Mouse (Mus musculus): ENCODE data around the gene Ttll1. TPM values are rescaled to one million over a fixed set of nuclear protein-coding genes. Genes with fewer than 3 reads are reported as not detected.

Ttll1 gene
- polyA plus RNA-seq, 1 experiment from 2014 or later = 21.8 TPM

GRCm38 (mm10) chr15:83450007-83450406 is 60.7 kb downstream of the Ttll1 start:
- Histone ChIP-seq H3K9me3 (no peaks in the 10 kb centered on the region), H3K27ac (no peak overlapping the region), H3K4me3 (no peak overlapping the region), H3K4me2 (no peak overlapping the region), H3K4me1 (peaks cover 45% of the 10 kb centered on the region), H3K9ac (no peak overlapping the region), H3K27me3 (no peaks in the 10 kb centered on the region), H3K36me3 (no peaks in the 10 kb centered on the region)
- WGBS = 92% methylated on average over 2 of the region's 2 CpGs
- ATAC-seq (ENCODE audit: insufficient number of reproducible peaks, insufficient read depth, low FRiP score, low TSS enrichment, low read depth) = no peak

GRCm38 (mm10) chr15:83448646-83449045 is 62.0 kb downstream of the Ttll1 start:
- Histone ChIP-seq H3K27me3 (no peaks in the 10 kb centered on the region), H3K36me3 (no peaks in the 10 kb centered on the region), H3K4me3 (no peak overlapping the region), H3K27ac (no peak overlapping the region), H3K4me1 (peaks cover 57% of the 10 kb centered on the region), H3K9me3 (no peaks in the 10 kb centered on the region), H3K4me2 (no peak overlapping the region), H3K9ac (no peak overlapping the region)
- no peak for ATAC-seq (ENCODE audit: insufficient number of reproducible peaks, insufficient read depth, low FRiP score, low TSS enrichment, low read depth)
- WGBS = 71% methylated on average over 5 of the region's 5 CpGs

GRCm38 (mm10) chr15:83447791-83448544 is 62.7 kb downstream of the Ttll1 start:
- H3K27ac ChIP-seq = no peak overlapping the region
- H3K4me1 ChIP-seq = peaks cover 57% of the 10 kb centered on the region
- no peaks in the 10 kb centered on the region for H3K27me3 ChIP-seq
- H3K4me2 ChIP-seq = no peak overlapping the region
- no peak for ATAC-seq (ENCODE audit: insufficient number of reproducible peaks, insufficient read depth, low FRiP score, low TSS enrichment, low read depth)
- H3K9ac ChIP-seq = no peak overlapping the region
- no peaks in the 10 kb centered on the region for H3K9me3 ChIP-seq
- 64% methylated on average over 10 of the region's 10 CpGs for WGBS
- H3K36me3 ChIP-seq = no peaks in the 10 kb centered on the region
- no peak overlapping the region for H3K4me3 ChIP-seq

- H3K27ac ChIP-seq = peak overlapping the region; percentile 55; the same call in 1 of the 2 replicates
- no peaks in the 10 kb centered on the region for H3K36me3 ChIP-seq
- no peak overlapping the region for H3K4me2 ChIP-seq
- H3K4me1 ChIP-seq = peaks cover 49% of the 10 kb centered on the region
- H3K9ac ChIP-seq = no peak overlapping the region
- no peak for ATAC-seq (ENCODE audit: insufficient number of reproducible peaks, insufficient read depth, low FRiP score, low TSS enrichment, low read depth)
- no peaks in the 10 kb centered on the region for H3K27me3 ChIP-seq
- H3K9me3 ChIP-seq = no peaks in the 10 kb centered on the region
- H3K4me3 ChIP-seq = no peak overlapping the region
- 78% methylated on average over 2 of the region's 2 CpGs for WGBS
Measured at GRCm38 (mm10) chr15:83445908-83446307, 64.8 kb downstream of the Ttll1 start.

- no peak overlapping the region for H3K4me2 ChIP-seq
- H3K36me3 ChIP-seq = no peaks in the 10 kb centered on the region
- H3K27me3 ChIP-seq = no peaks in the 10 kb centered on the region
- 56% methylated on average over 5 of the region's 5 CpGs for WGBS
- no peak overlapping the region for H3K9ac ChIP-seq
- no peaks in the 10 kb centered on the region for H3K9me3 ChIP-seq
- 0 out of 2 replicates have a peak overlapping the region, but pooled peaks have one; percentile 16 for H3K27ac ChIP-seq
- H3K4me1 ChIP-seq = peaks cover 52% of the 10 kb centered on the region
- no peak for ATAC-seq (ENCODE audit: insufficient number of reproducible peaks, insufficient read depth, low FRiP score, low TSS enrichment, low read depth)
- no peak overlapping the region for H3K4me3 ChIP-seq
Measured at GRCm38 (mm10) chr15:83445383-83445782, 65.3 kb downstream of the Ttll1 start.

GRCm38 (mm10) chr15:83444425-83444824 is 66.3 kb downstream of the Ttll1 start:
- H3K9me3 ChIP-seq = no peaks in the 10 kb centered on the region
- no peak overlapping the region for H3K9ac ChIP-seq
- no peaks in the 10 kb centered on the region for H3K36me3 ChIP-seq
- ATAC-seq (ENCODE audit: insufficient number of reproducible peaks, insufficient read depth, low FRiP score, low TSS enrichment, low read depth) = no peak
- WGBS = 45% methylated on average over 6 of the region's 6 CpGs
- H3K27ac ChIP-seq = no peak overlapping the region
- H3K27me3 ChIP-seq = no peaks in the 10 kb centered on the region
- H3K4me2 ChIP-seq = no peak overlapping the region
- peaks cover 52% of the 10 kb centered on the region for H3K4me1 ChIP-seq
- no peak overlapping the region for H3K4me3 ChIP-seq

GRCm38 (mm10) chr15:83442495-83443037 is 68.1 kb downstream of the Ttll1 start:
- H3K4me2 ChIP-seq = no peak overlapping the region
- H3K36me3 ChIP-seq = no peaks in the 10 kb centered on the region
- H3K9me3 ChIP-seq = no peaks in the 10 kb centered on the region
- no peak overlapping the region for H3K4me3 ChIP-seq
- H3K4me1 ChIP-seq = peaks cover 42% of the 10 kb centered on the region
- H3K9ac ChIP-seq = no peak overlapping the region
- no peaks in the 10 kb centered on the region for H3K27me3 ChIP-seq
- WGBS = 96% methylated on average over 4 of the region's 4 CpGs
- no peak overlapping the region for H3K27ac ChIP-seq
- no peak for ATAC-seq (ENCODE audit: insufficient number of reproducible peaks, insufficient read depth, low FRiP score, low TSS enrichment, low read depth)

- no peaks in the 10 kb centered on the region for H3K36me3 ChIP-seq
- 40% methylated on average over 5 of the region's 5 CpGs for WGBS
- H3K4me2 ChIP-seq = no peak overlapping the region
- no peak overlapping the region for H3K27ac ChIP-seq
- no peaks in the 10 kb centered on the region for H3K27me3 ChIP-seq
- H3K4me3 ChIP-seq = no peak overlapping the region
- H3K9me3 ChIP-seq = no peaks in the 10 kb centered on the region
- ATAC-seq (ENCODE audit: insufficient number of reproducible peaks, insufficient read depth, low FRiP score, low TSS enrichment, low read depth) = no peak
- H3K4me1 ChIP-seq = peaks cover 30% of the 10 kb centered on the region
- H3K9ac ChIP-seq = no peak overlapping the region
Measured at GRCm38 (mm10) chr15:83440726-83441125, 70.0 kb downstream of the Ttll1 start.

GRCm38 (mm10) chr15:83436541-83436940 is 74.2 kb downstream of the Ttll1 start:
- H3K27ac ChIP-seq = no peak overlapping the region
- peaks cover 34% of the 10 kb centered on the region for H3K4me1 ChIP-seq
- H3K36me3 ChIP-seq = no peaks in the 10 kb centered on the region
- H3K9ac ChIP-seq = no peak overlapping the region
- H3K9me3 ChIP-seq = no peaks in the 10 kb centered on the region
- ATAC-seq (ENCODE audit: insufficient number of reproducible peaks, insufficient read depth, low FRiP score, low TSS enrichment, low read depth) = no peak
- 88% methylated on average over 9 of the region's 9 CpGs for WGBS
- H3K27me3 ChIP-seq = no peaks in the 10 kb centered on the region
- no peak overlapping the region for H3K4me2 ChIP-seq
- no peak overlapping the region for H3K4me3 ChIP-seq

GRCm38 (mm10) chr15:83435324-83436090 is 75.2 kb downstream of the Ttll1 start:
- ATAC-seq (ENCODE audit: insufficient number of reproducible peaks, insufficient read depth, low FRiP score, low TSS enrichment, low read depth) = no peak

GRCm38 (mm10) chr15:83434692-83435091 is 76.0 kb downstream of the Ttll1 start:
- H3K4me3 ChIP-seq = no peak overlapping the region
- 73% methylated on average over 4 of the region's 4 CpGs for WGBS
- no peaks in the 10 kb centered on the region for H3K36me3 ChIP-seq
- ATAC-seq (ENCODE audit: insufficient number of reproducible peaks, insufficient read depth, low FRiP score, low TSS enrichment, low read depth) = no peak
- no peak overlapping the region for H3K27ac ChIP-seq
- peaks cover 31% of the 10 kb centered on the region for H3K4me1 ChIP-seq
- no peak overlapping the region for H3K9ac ChIP-seq
- H3K27me3 ChIP-seq = no peaks in the 10 kb centered on the region
- no peaks in the 10 kb centered on the region for H3K9me3 ChIP-seq
- no peak overlapping the region for H3K4me2 ChIP-seq

More at GRCm38 (mm10) chr15:83435324-83436090, 75.2 kb downstream of the Ttll1 start:
- Histone ChIP-seq H3K9me3 (no peaks in the 10 kb centered on the region), H3K4me2 (no peak overlapping the region), H3K9ac (no peak overlapping the region), H3K36me3 (no peaks in the 10 kb centered on the region), H3K4me3 (no peak overlapping the region), H3K27ac (no peak overlapping the region), H3K27me3 (no peaks in the 10 kb centered on the region), H3K4me1 (peaks cover 27% of the 10 kb centered on the region)
- WGBS = 77% methylated on average over 8 of the region's 8 CpGs
